In genomic region chrX:100494068-100494978, GRCm38 (mm10) we compare ENCODE assay signal across 8 mouse cellular contexts. TPM values are rescaled to one million over a fixed set of nuclear protein-coding genes. Genes with fewer than 3 reads are reported as not detected.
A peak's percentile ranks its signal among the peaks of the same experiment; 100 is the strongest.
DNase-seq lines count a peak whose midpoint lies in the region; ATAC-seq lines count a peak whose summit lies in the region.

TSS of gene Igbp1 (plus strand) at chrX:100494291.

- H3K9ac ChIP-seq in hindbrain, embryonic 15.5 days: peak within 1 kb of the TSS; percentile 41

- H3K4me1 ChIP-seq in hindbrain, embryonic 15.5 days (replicated peaks): peaks cover 11% of the 10 kb centered on the region

- 0 out of 2 replicates have a peak, but pooled peaks cover 3% of the 10 kb centered on the region for H3K36me3 ChIP-seq in hindbrain, embryonic 15.5 days

- no peaks in the 10 kb centered on the region for H3K9me3 ChIP-seq in hindbrain, embryonic 15.5 days

- DNase-seq in T-cell, adult 2 months (ENCODE audit: low spot score): peak; percentile 83
- peak; percentile 63 to 64 for DNase-seq in cerebellum, postnatal 36 days
- DNase-seq in frontal cortex, postnatal 36 days (ENCODE audit: low spot score in 2 of 2): peak; percentile 69 to 83
- DNase-seq in left cerebral cortex, adult 11 months (ENCODE audit: low spot score): peak; percentile 67
- DNase-seq in lung, postnatal 4 days: peak; percentile 81 to 89
- peak; percentile 75 for DNase-seq in retina, postnatal 7 days (ENCODE audit: low read depth, low spot score)
- DNase-seq in urinary bladder, adult 2 months (ENCODE audit: low spot score): peak; percentile 34

- H3K4me2 ChIP-seq in hindbrain, embryonic 15.5 days: peak within 1 kb of the TSS; percentile 61

- H3K4me3 ChIP-seq in hindbrain, embryonic 15.5 days: peak within 1 kb of the TSS; percentile 62

- H3K27ac ChIP-seq in hindbrain, embryonic 15.5 days (replicated peaks): peak within 1 kb of the TSS; percentile 69

- WGBS in hindbrain, embryonic 15.5 days: 17% methylated on average over 32 of the region's 32 CpGs

- peak; percentile 98 for ATAC-seq in hindbrain, embryonic 15.5 days (ENCODE audit: low FRiP score, low read depth)

- H3K27me3 ChIP-seq in hindbrain, embryonic 15.5 days: 0 out of 2 replicates have a peak, but pooled peaks cover 2% of the 10 kb centered on the region

RNA-seq across cellular contexts. Expression of gene Igbp1, which starts in this region (rescaled TPM):
- 22.7 and 26.8 TPM in 2 replicates for polyA plus RNA-seq in hindbrain, embryonic 15.5 days (2015; fragmentation: Nextera tagmentation; extraction: Ambion mirVana)
- 64.4 and 68.7 TPM in 2 replicates for polyA plus RNA-seq in urinary bladder, adult 2 months (2012; rRNA removed)

Comparison
In these comparisons a context has a peak if more than half of its experiments do, and no peak if none do; other contexts are left out.
1. Peak in every context shown above with its lines: DNase-seq, ATAC-seq, H3K4me3 ChIP-seq and H3K27ac ChIP-seq.
2. DNase-seq: peak in every context shown above with its lines; median percentile 85 in lung, postnatal 4 days; 83 in T-cell, adult 2 months; 76 in frontal cortex, postnatal 36 days; 75 in retina, postnatal 7 days; 67 in left cerebral cortex, adult 11 months; 64 in cerebellum, postnatal 36 days; 34 in urinary bladder, adult 2 months.